Mouse (Mus musculus) E14TG2a.4 (cell line): ENCODE data around the gene Ttc8.

Source experiments
- CTCF ChIP-seq: conservative IDR thresholded peaks from 2 replicates; pipeline ENCODE4 v1.5.1; 2014; ENCODE audit warnings: low read length
- NANOG ChIP-seq: IDR thresholded peaks from 2 replicates; pipeline ENCODE4 v1.6.1; 2014; ENCODE audit warnings: borderline replicate concordance, low read length, mixed read lengths

DNA sequence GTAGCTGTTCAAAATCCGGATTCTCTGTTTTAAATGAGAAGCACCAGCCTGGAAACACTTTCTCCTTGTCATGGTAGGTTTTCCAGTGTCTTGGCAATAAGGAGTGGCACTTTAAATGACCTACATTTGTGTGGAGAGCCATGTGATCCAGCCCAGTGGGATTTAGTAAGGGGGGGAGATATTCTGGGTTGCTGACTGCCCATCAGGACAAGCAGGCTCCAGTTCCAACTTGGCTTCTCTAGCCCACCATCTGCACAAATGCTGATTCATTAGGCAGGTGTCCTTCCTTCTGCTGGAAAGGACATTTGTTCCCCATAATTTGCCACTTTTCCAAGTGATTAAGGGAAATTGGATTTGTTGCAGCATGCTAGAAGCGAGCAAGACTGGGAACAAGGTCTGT, 105.9 kb downstream of the Ttc8 start:
- TF ChIP-seq CTCF (no peak), NANOG (no peak)
